ENCODE assay signal across 20 mouse cellular contexts in the genomic region with DNA sequence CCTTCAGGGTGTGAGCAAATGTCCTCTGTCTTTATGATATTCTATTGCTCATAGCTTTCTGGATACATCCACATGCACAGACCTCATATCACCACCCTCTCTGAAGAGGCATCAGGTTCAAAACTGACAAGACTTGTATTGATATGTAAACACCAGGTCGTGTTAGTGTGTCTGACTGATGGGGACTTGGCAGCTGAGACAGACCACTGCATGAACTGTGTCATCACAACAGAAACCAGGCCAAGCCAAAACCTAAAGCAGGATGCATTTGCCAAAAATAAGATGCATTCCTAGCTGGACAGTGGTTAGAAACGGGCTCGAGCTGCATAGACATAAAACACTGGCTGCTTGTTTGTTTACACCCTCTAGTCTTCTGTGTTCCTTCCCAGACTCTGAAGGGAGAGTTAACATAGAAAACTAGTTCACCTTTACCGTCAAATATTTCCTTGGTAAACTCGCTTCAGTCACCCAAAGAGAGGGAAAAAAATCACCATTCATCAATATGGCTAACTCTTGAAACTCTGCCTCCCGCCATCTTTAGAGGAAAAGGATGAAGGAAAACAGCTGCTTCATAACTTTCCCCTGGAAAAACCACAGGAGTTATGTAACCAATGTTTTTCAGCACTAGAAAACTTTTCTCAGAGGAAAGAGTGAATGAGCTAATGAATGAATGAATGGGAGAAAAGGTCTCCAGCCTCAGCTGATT. TPM values are rescaled to one million over a fixed set of nuclear protein-coding genes. Genes with fewer than 3 reads are reported as not detected.
DNase-seq lines count a peak whose midpoint lies in the region; ATAC-seq and TF ChIP-seq lines count a peak whose summit lies in the region.
"Had no signal": no experiment of that assay in that cellular context is flagged by ENCODE, and none has a peak within 500 bp of the region (broad histone marks: within the 10 kb centered on the region; RNA-seq: fewer than 3 reads in every experiment).

No protein-coding gene starts in this region.

- H3K36me3 ChIP-seq in kidney, embryonic 14.5 days (ENCODE audit: control insufficient read depth, insufficient read depth, low read length): no peaks in the 10 kb centered on the region
- H3K36me3 ChIP-seq in lung, embryonic 16.5 days (ENCODE audit: control insufficient read depth, insufficient read depth, low read length): no peaks in the 10 kb centered on the region
- H3K36me3 ChIP-seq in limb, embryonic 14.5 days (ENCODE audit: control insufficient read depth, insufficient read depth, low read length): no peaks in the 10 kb centered on the region
- H3K36me3 ChIP-seq: embryonic facial prominence, embryonic 15.5 days; heart, embryonic 12.5 days; hindbrain, embryonic 13.5 days had no signal

- 61% methylated on average over 6 of the region's 6 CpGs for WGBS in kidney, embryonic 14.5 days
- 32% methylated on average over 6 of the region's 6 CpGs for WGBS in lung, embryonic 16.5 days
- 73% methylated on average over 6 of the region's 6 CpGs for WGBS in limb, embryonic 14.5 days

- H3K4me3 ChIP-seq in kidney, embryonic 14.5 days (ENCODE audit: low read length): no peak overlapping the region
- H3K4me3 ChIP-seq in lung, embryonic 16.5 days (ENCODE audit: low read length): no peak overlapping the region
- no peak overlapping the region for H3K4me3 ChIP-seq in limb, embryonic 14.5 days (replicated peaks; ENCODE audit: low read length)
- H3K4me3 ChIP-seq: embryonic facial prominence, embryonic 15.5 days; gastrocnemius, adult 2 months; heart, embryonic 12.5 days; hindbrain, embryonic 13.5 days had no signal

- ATAC-seq in kidney, embryonic 14.5 days (ENCODE audit: low FRiP score, low TSS enrichment): no peak
- ATAC-seq in lung, embryonic 16.5 days (ENCODE audit: low read depth): peak; percentile 81
- ATAC-seq in limb, embryonic 14.5 days (ENCODE audit: low FRiP score, low read depth): peak; percentile 41; the same call in 1 of the 2 replicates
- ATAC-seq: forebrain, postnatal 0 days; inflammation-experienced regulatory T-cells, adult 6 months had no signal

- TF ChIP-seq POLR2A in limb, embryonic 14.5 days (IDR thresholded peaks at IDR 0.05; ENCODE audit: borderline replicate concordance, extremely low read depth, insufficient read depth, insufficient read length): no peak

- H3K27ac ChIP-seq in kidney, embryonic 14.5 days (ENCODE audit: low read depth, low read length): peak overlapping the region; percentile 4; the same call in 1 of the 2 replicates
- peak overlapping the region; percentile 69 for H3K27ac ChIP-seq in lung, embryonic 16.5 days (ENCODE audit: low read length)
- H3K27ac ChIP-seq in limb, embryonic 14.5 days (replicated peaks; ENCODE audit: low read depth, low read length): no peak overlapping the region
- H3K27ac ChIP-seq: embryonic facial prominence, embryonic 15.5 days; gastrocnemius, adult 2 months; hindbrain, embryonic 13.5 days had no signal

- no peak overlapping the region for H3K4me2 ChIP-seq in kidney, embryonic 14.5 days (replicated peaks; ENCODE audit: low read depth, low read length)
- H3K4me2 ChIP-seq in lung, embryonic 16.5 days (ENCODE audit: low read depth, low read length): peak overlapping the region; percentile 11; the same call in 1 of the 2 replicates
- no peak overlapping the region for H3K4me2 ChIP-seq in limb, embryonic 14.5 days (replicated peaks; ENCODE audit: low read depth, low read length, severe bottlenecking)
- H3K4me2 ChIP-seq: embryonic facial prominence, embryonic 15.5 days; heart, embryonic 12.5 days; hindbrain, embryonic 13.5 days had no signal

- H3K27me3 ChIP-seq in kidney, embryonic 14.5 days (ENCODE audit: control insufficient read depth, insufficient read depth, low read length): no peaks in the 10 kb centered on the region
- H3K27me3 ChIP-seq in lung, embryonic 16.5 days (ENCODE audit: control insufficient read depth, insufficient read depth, low read depth, low read length): no peaks in the 10 kb centered on the region; the same call in 1 of the 2 replicates
- no peaks in the 10 kb centered on the region for H3K27me3 ChIP-seq in limb, embryonic 14.5 days (ENCODE audit: control insufficient read depth, insufficient read depth, low read length)
- H3K27me3 ChIP-seq: embryonic facial prominence, embryonic 15.5 days; heart, embryonic 12.5 days; hindbrain, embryonic 13.5 days had no signal

- H3K4me1 ChIP-seq in kidney, embryonic 14.5 days (ENCODE audit: control insufficient read depth, insufficient read depth, low read length): 0 out of 2 replicates have a peak, but pooled peaks cover 2% of the 10 kb centered on the region
- H3K4me1 ChIP-seq in lung, embryonic 16.5 days (replicated peaks; ENCODE audit: control insufficient read depth, insufficient read depth, low read length): peaks cover 11% of the 10 kb centered on the region
- H3K4me1 ChIP-seq in limb, embryonic 14.5 days (ENCODE audit: control insufficient read depth, insufficient read depth, low read length): 0 out of 2 replicates have a peak, but pooled peaks cover 11% of the 10 kb centered on the region

- H3K9ac ChIP-seq in kidney, embryonic 14.5 days (ENCODE audit: low read depth, low read length): no peak overlapping the region
- H3K9ac ChIP-seq in lung, embryonic 16.5 days (ENCODE audit: low read length): no peak overlapping the region
- no peak overlapping the region for H3K9ac ChIP-seq in limb, embryonic 14.5 days (ENCODE audit: low read depth, low read length, severe bottlenecking)
- H3K9ac ChIP-seq: embryonic facial prominence, embryonic 15.5 days; forebrain, postnatal 0 days; heart, embryonic 12.5 days; hindbrain, embryonic 13.5 days had no signal

- no peak for DNase-seq in kidney, postnatal 4 days
- no peak for DNase-seq in lung, postnatal 10 days
- peak; percentile 31 for DNase-seq in adipocyte (ENCODE audit: low spot score)
- DNase-seq in limb, embryonic 14.5 days (ENCODE audit: low spot score): no peak
- DNase-seq in spleen, postnatal 36 days (ENCODE audit: low spot score in 2 of 2): no peak
- no peak for DNase-seq in frontal cortex, adult 2 months (ENCODE audit: extremely low spot score in 1 of 2, low spot score in 1 of 2)
- DNase-seq: cerebellum, adult 9-11 months; forebrain, postnatal 0 days; gastrocnemius, adult 2 months; layer of hippocampus, postnatal 36 days; right cerebral cortex, postnatal 14 days; spleen, adult 18-20 months; thymus, postnatal 25 days had no signal

- no peaks in the 10 kb centered on the region for H3K9me3 ChIP-seq in kidney, embryonic 14.5 days (ENCODE audit: control insufficient read depth, low read length)
- H3K9me3 ChIP-seq in lung, embryonic 16.5 days (ENCODE audit: control insufficient read depth, low read length): no peaks in the 10 kb centered on the region
- H3K9me3 ChIP-seq in limb, embryonic 14.5 days (ENCODE audit: control insufficient read depth, low read length): no peaks in the 10 kb centered on the region
- H3K9me3 ChIP-seq: embryonic facial prominence, embryonic 15.5 days; heart, embryonic 12.5 days; hindbrain, embryonic 13.5 days had no signal

RNA-seq across cellular contexts. Expression of gene Gpr88, which starts 32.2 kb away (rescaled TPM):
- 0.65 and 1.2 TPM in 2 replicates for polyA plus RNA-seq in kidney, embryonic 14.5 days (2014; fragmentation: Nextera tagmentation; extraction: Ambion mirVana)
- polyA plus RNA-seq in lung, embryonic 16.5 days (2015; fragmentation: Nextera tagmentation; extraction: Ambion mirVana): 0.47 and 0.57 TPM in 2 replicates
- 5.7 and 6.7 TPM in 2 replicates for polyA plus RNA-seq in limb, embryonic 14.5 days (2012; rRNA removed)
- polyA plus RNA-seq in limb, embryonic 14.5 days (2014; fragmentation: Nextera tagmentation; extraction: Ambion mirVana): 5.2 and 5.7 TPM in 2 replicates
- polyA plus RNA-seq in frontal cortex, adult 2 months (2012; rRNA removed): 15.7 and 27.2 TPM in 2 replicates
- polyA plus RNA-seq: heart, embryonic 12.5 days; inflammation-experienced regulatory T-cells, adult 6 months; liver, adult 2 months had no signal
